Mouse (Mus musculus) MEL (cell line): ENCODE measurements around the gene Shf. TPM values are rescaled to one million over a fixed set of nuclear protein-coding genes. Genes with fewer than 3 reads are reported as not detected.

ENCODE experiments used
- DNase-seq: peaks from one replicate; pipeline ENCODE4 v3.0.0; 2011; ENCODE audit warnings: low read depth, low spot score
- H3K27ac ChIP-seq: 2 replicates; pipeline ENCODE4 v1.5.1; 2012; ENCODE audit warnings: low read depth, mild to moderate bottlenecking, control low read depth, low read length, moderate library complexity; ENCODE audit not compliant: control insufficient read depth
- H3K27me3 ChIP-seq, 2 experiments: fragments of 150-350 bp in 1 of 2; sonication (generic) in 1 of 2; 2 replicates each; pipeline ENCODE4 v1.6.1; 2012; ENCODE audit warnings: low read length in 2 of 2, mild to moderate bottlenecking in 2 of 2, improper control_type of control experiment in 1 of 2, moderate library complexity in 1 of 2; ENCODE audit not compliant: insufficient read depth in 2 of 2, control insufficient read depth in 1 of 2
- H3K36me3 ChIP-seq, 2 experiments: 2 replicates each; pipeline ENCODE4 v1.6.1; 2012 to 2014; ENCODE audit warnings: low read length in 2 of 2, improper control_type of control experiment in 1 of 2, inconsistent platforms in 1 of 2, mild to moderate bottlenecking in 1 of 2; ENCODE audit not compliant: insufficient read depth in 2 of 2, control insufficient read depth in 1 of 2
- H3K4me1 ChIP-seq, 2 experiments: fragments of 150-350 bp in 1 of 2; sonication (generic) in 1 of 2; 2 replicates each; pipeline ENCODE4 v1.6.1; 2012; ENCODE audit warnings: low read length in 2 of 2, improper control_type of control experiment in 1 of 2, mild to moderate bottlenecking in 1 of 2; ENCODE audit not compliant: insufficient read depth in 2 of 2, control insufficient read depth in 1 of 2
- H3K4me3 ChIP-seq, 2 experiments: fragments of 150-350 bp in 1 of 2; sonication (generic) in 1 of 2; 2 replicates each; pipeline ENCODE4 v1.5.1; 2012; ENCODE audit warnings: low read depth in 2 of 2, low read length in 2 of 2, mild to moderate bottlenecking in 2 of 2, moderate library complexity in 2 of 2, control low read depth in 1 of 2, improper control_type of control experiment in 1 of 2; ENCODE audit not compliant: control insufficient read depth in 1 of 2, insufficient read depth in 1 of 2
- H3K79me2 ChIP-seq: 2 replicates; pipeline ENCODE4 v1.6.1; 2012; ENCODE audit warnings: mild to moderate bottlenecking, low read length, moderate library complexity; ENCODE audit not compliant: control insufficient read depth, poor library complexity, insufficient read depth
- H3K9ac ChIP-seq: 2 replicates; pipeline ENCODE4 v1.6.1; 2012; ENCODE audit warnings: low read depth, mild to moderate bottlenecking, control low read depth, low read length, moderate library complexity; ENCODE audit not compliant: control insufficient read depth, poor library complexity, severe bottlenecking
- H3K9me3 ChIP-seq: fragments of 150-350 bp; sonication (generic); replicated peaks from 2 replicates; pipeline ENCODE4 v1.6.1; 2012; ENCODE audit warnings: mild to moderate bottlenecking, low read length, improper control_type of control experiment, moderate library complexity; ENCODE audit not compliant: insufficient read depth
- BHLHE40 ChIP-seq: IDR thresholded peaks from 2 replicates; pipeline ENCODE4 v1.6.1; 2012; ENCODE audit warnings: low read depth, mild to moderate bottlenecking, inconsistent platforms, low read length, improper control_type of control experiment, borderline replicate concordance
- CHD2 ChIP-seq: IDR thresholded peaks from 2 replicates; pipeline ENCODE4 v1.6.1; 2011; ENCODE audit warnings: low read length, improper control_type of control experiment
- CTCF ChIP-seq, 3 experiments: IDR thresholded peaks in 2 of 3; conservative IDR thresholded peaks in 1 of 3; 2 replicates each; pipeline ENCODE4 v1.5.1; 2011 to 2012; ENCODE audit warnings: low read length in 3 of 3, low read depth in 2 of 3, mild to moderate bottlenecking in 2 of 3, improper control_type of control experiment in 1 of 3, inconsistent platforms in 1 of 3, mixed read lengths in 1 of 3, moderate library complexity in 1 of 3; ENCODE audit not compliant: control insufficient read depth in 1 of 3, insufficient read depth in 1 of 3, poor library complexity in 1 of 3, severe bottlenecking in 1 of 3
- EP300 ChIP-seq, 2 experiments: IDR thresholded peaks; 2 replicates each; pipeline ENCODE4 v1.6.1; 2011; ENCODE audit warnings: improper control_type of control experiment in 2 of 2, low read length in 2 of 2, low read depth in 1 of 2, mild to moderate bottlenecking in 1 of 2
- ETS1 ChIP-seq: IDR thresholded peaks from 2 replicates; pipeline ENCODE4 v1.6.1; 2012; ENCODE audit warnings: low read depth, mild to moderate bottlenecking, inconsistent platforms, low read length, improper control_type of control experiment, moderate library complexity
- HCFC1 ChIP-seq: IDR thresholded peaks from 2 replicates; pipeline ENCODE4 v1.6.1; 2012; ENCODE audit warnings: low read depth, mild to moderate bottlenecking, inconsistent platforms, low read length, improper control_type of control experiment, moderate library complexity
- JUND ChIP-seq: IDR thresholded peaks from 2 replicates; pipeline ENCODE4 v1.6.1; 2011; ENCODE audit warnings: low read depth, mild to moderate bottlenecking, improper control_type of control experiment, low read length
- KAT2A ChIP-seq: conservative IDR thresholded peaks from 2 replicates; pipeline ENCODE4 v1.6.1; 2012; ENCODE audit warnings: low read depth, low read length, improper control_type of control experiment, inconsistent platforms
- MAFK ChIP-seq: IDR thresholded peaks from 2 replicates; pipeline ENCODE4 v1.6.1; 2011; ENCODE audit warnings: low read depth, mild to moderate bottlenecking, low read length, improper control_type of control experiment, borderline replicate concordance
- MAX ChIP-seq: IDR thresholded peaks from 2 replicates; pipeline ENCODE4 v1.6.1; 2011; ENCODE audit warnings: low read length, improper control_type of control experiment
- MAZ ChIP-seq: IDR thresholded peaks from 2 replicates; pipeline ENCODE4 v1.6.1; 2012; ENCODE audit warnings: low read depth, mild to moderate bottlenecking, inconsistent platforms, low read length, improper control_type of control experiment
- MEF2A ChIP-seq: IDR thresholded peaks from 2 replicates; pipeline ENCODE4 v1.6.1; 2014; ENCODE audit warnings: low read depth, mild to moderate bottlenecking, inconsistent platforms, low read length, improper control_type of control experiment; ENCODE audit not compliant: poor library complexity, insufficient replicate concordance, severe bottlenecking; ENCODE audit errors: extremely low read depth
- MYB ChIP-seq: IDR thresholded peaks from 2 replicates; pipeline ENCODE4 v1.6.1; 2011; ENCODE audit warnings: mild to moderate bottlenecking, low read depth, low read length, improper control_type of control experiment
- MYC ChIP-seq: IDR thresholded peaks from 2 replicates; pipeline ENCODE4 v1.6.1; 2011; ENCODE audit warnings: low read depth, mild to moderate bottlenecking, low read length, improper control_type of control experiment, moderate library complexity
- NELFE ChIP-seq: IDR thresholded peaks from 2 replicates; pipeline ENCODE4 v1.6.1; 2011; ENCODE audit warnings: low read depth, low read length, improper control_type of control experiment
- NRF1 ChIP-seq: IDR thresholded peaks from 2 replicates; pipeline ENCODE4 v1.6.1; 2014; ENCODE audit warnings: low read depth, mild to moderate bottlenecking, inconsistent platforms, low read length, improper control_type of control experiment, moderate library complexity; ENCODE audit not compliant: poor library complexity, insufficient read depth, severe bottlenecking
- POLR2A ChIP-seq, 2 experiments: IDR thresholded peaks; 2 replicates each; pipeline ENCODE4 v1.6.1; 2011 to 2012; ENCODE audit warnings: low read length in 2 of 2, mild to moderate bottlenecking in 2 of 2, control low read depth in 1 of 2, improper control_type of control experiment in 1 of 2, low read depth in 1 of 2, moderate library complexity in 1 of 2; ENCODE audit not compliant: control insufficient read depth in 1 of 2, insufficient read depth in 1 of 2, poor library complexity in 1 of 2
- POLR2AphosphoS5 ChIP-seq: IDR thresholded peaks from 2 replicates; pipeline ENCODE4 v1.6.1; 2012; ENCODE audit warnings: low read depth, borderline replicate concordance, mild to moderate bottlenecking, inconsistent platforms, low read length, moderate library complexity, mixed read lengths
- RAD21 ChIP-seq: IDR thresholded peaks from 2 replicates; pipeline ENCODE4 v1.6.1; 2011; ENCODE audit warnings: mild to moderate bottlenecking, low read depth, low read length, improper control_type of control experiment
- SMC3 ChIP-seq: IDR thresholded peaks from 2 replicates; pipeline ENCODE4 v1.6.1; 2011; ENCODE audit warnings: low read depth, low read length, improper control_type of control experiment
- TAL1 ChIP-seq: IDR thresholded peaks from 2 replicates; pipeline ENCODE4 v1.6.1; 2012; ENCODE audit warnings: mild to moderate bottlenecking, inconsistent platforms, low read length, moderate library complexity, mixed read lengths
- TBP ChIP-seq: IDR thresholded peaks from 2 replicates; pipeline ENCODE4 v1.8.0; 2011; ENCODE audit warnings: low read depth, low read length, improper control_type of control experiment
- UBTF ChIP-seq: IDR thresholded peaks from 2 replicates; pipeline ENCODE4 v1.6.1; 2012; ENCODE audit warnings: low read depth, mild to moderate bottlenecking, inconsistent platforms, low read length, improper control_type of control experiment, moderate library complexity, borderline replicate concordance; ENCODE audit not compliant: insufficient read depth
- USF1 ChIP-seq: IDR thresholded peaks from 2 replicates; pipeline ENCODE4 v1.6.1; 2014; ENCODE audit warnings: low read depth, mild to moderate bottlenecking, inconsistent platforms, low read length, improper control_type of control experiment, moderate library complexity
- USF2 ChIP-seq, 2 experiments: IDR thresholded peaks; 2 replicates each; pipeline ENCODE4 v1.6.1; 2011 to 2012; ENCODE audit warnings: improper control_type of control experiment in 2 of 2, low read length in 2 of 2, borderline replicate concordance in 1 of 2, inconsistent platforms in 1 of 2, low read depth in 1 of 2, mild to moderate bottlenecking in 1 of 2; ENCODE audit not compliant: insufficient read depth in 1 of 2
- ZC3H11A ChIP-seq: IDR thresholded peaks from 2 replicates; pipeline ENCODE4 v1.6.1; 2012; ENCODE audit warnings: low read depth, mild to moderate bottlenecking, inconsistent platforms, low read length, improper control_type of control experiment
- ZKSCAN1 ChIP-seq: IDR thresholded peaks from 2 replicates; pipeline ENCODE4 v1.6.1; 2012; ENCODE audit warnings: low read depth, mild to moderate bottlenecking, inconsistent platforms, low read length, improper control_type of control experiment, moderate library complexity
- ZMIZ1 ChIP-seq: IDR thresholded peaks from 2 replicates; pipeline ENCODE4 v1.6.1; 2012; ENCODE audit warnings: low read depth, mild to moderate bottlenecking, inconsistent platforms, low read length, improper control_type of control experiment, moderate library complexity
- ZNF384 ChIP-seq: IDR thresholded peaks from 2 replicates; pipeline ENCODE4 v1.6.1; 2012; ENCODE audit warnings: low read depth, mild to moderate bottlenecking, inconsistent platforms, low read length, improper control_type of control experiment
- polyA plus RNA-seq, 2 experiments: library from polyadenylated mRNA; stranded (reverse) in 1 of 2; unstranded in 1 of 2; fragments of >175 nt in 1 of 2; fragments of >200 nt in 1 of 2; gene quantifications; 2 replicates each; pipeline versions ENCODE4 v1.2.1 to v1.2.4; 2012; ENCODE audit warnings: low replicate concordance in 2 of 2, low read depth in 1 of 2; ENCODE audit not compliant: insufficient read length in 2 of 2, insufficient read depth in 1 of 2, missing spikeins in 1 of 2
- total RNA-seq: library from RNA; depleted of rRNA; stranded (reverse); fragments of 300-350 nt; gene quantifications from 2 replicates; pipeline ENCODE4 v1.2.3, GENCODE M21; 2012

Shf gene
- total and polyA plus RNA-seq, 3 experiments, result 4.3 to 9.7 TPM; not detected in 1

DNA sequence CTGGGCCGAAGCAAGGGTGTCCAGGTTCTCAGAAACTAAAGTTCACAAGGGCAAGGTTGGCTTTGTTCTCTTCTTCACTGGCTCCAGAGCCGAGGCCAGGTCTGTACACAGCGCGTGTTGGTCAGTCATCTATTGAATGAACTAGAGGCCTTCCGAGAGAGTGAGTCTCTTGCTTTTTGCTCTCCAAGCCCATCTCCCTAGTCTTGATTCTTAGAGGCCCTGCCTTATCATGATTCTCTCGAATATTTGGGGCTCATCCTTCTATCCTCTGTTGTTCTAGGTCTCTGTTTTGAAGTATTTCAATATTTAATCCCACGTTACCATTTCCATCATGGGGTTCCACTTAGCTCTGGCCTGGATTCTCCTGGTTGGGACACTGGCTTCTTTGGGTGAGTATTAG is 53.6 kb downstream of the Shf start, which contains the start of gene Duox1:
Duox1 (plus strand) TSS at position 301 of the 400 bp plus-strand sequence.
- Histone ChIP-seq H3K27ac (no peak within 1 kb of the TSS), H3K9ac (no peak within 1 kb of the TSS), H3K79me2 (no peaks in the 10 kb centered on the region), H3K27me3 (peaks cover 0 to 1% of the 10 kb centered on the region in 2 experiments; a peak in 1 of 4 replicates), H3K4me1 (0 out of 4 replicates have a peak, but pooled peaks cover 0 to 2% of the 10 kb centered on the region in 2 experiments), H3K36me3 (no peaks in the 10 kb centered on the region), H3K4me3 (no peak within 1 kb of the TSS), H3K9me3 (no peaks in the 10 kb centered on the region)
- DNase-seq, result no peak
- TF ChIP-seq KAT2A, result no peak
- TF ChIP-seq SMC3, result no peak
- TF ChIP-seq RAD21, result no peak
- no peak for TF ChIP-seq CTCF (IDR thresholded peaks at IDR 0.05 in 2 of 3, conservative IDR thresholded peaks at IDR 0.05 in 1 of 3; ENCODE audit: control insufficient read depth in 1 of 3, insufficient read depth in 1 of 3, low read depth in 2 of 3, low read length in 3 of 3, poor library complexity in 1 of 3, severe bottlenecking in 1 of 3)
- TF ChIP-seq NRF1, result no peak
- no peak for TF ChIP-seq CHD2
- no peak for TF ChIP-seq MAX
- no peak for TF ChIP-seq ETS1
- TF ChIP-seq JUND, result no peak
- no peak for TF ChIP-seq USF2 (IDR thresholded peaks at IDR 0.05; ENCODE audit: borderline replicate concordance in 1 of 2, insufficient read depth in 1 of 2, low read depth in 1 of 2, low read length in 2 of 2)
- no peak for TF ChIP-seq MAFK
- TF ChIP-seq TAL1, result no peak
- no peak for TF ChIP-seq MAZ
- no peak for TF ChIP-seq MYC

- H3K79me2 ChIP-seq, result no peaks in the 10 kb centered on the region
- H3K9me3 ChIP-seq, result no peaks in the 10 kb centered on the region; the same call in 1 of the 2 replicates
- H3K27ac ChIP-seq, result no peak within 1 kb of the TSS
- H3K4me3 ChIP-seq, result no peak within 1 kb of the TSS
- peaks cover 1 to 2% of the 10 kb centered on the region in 2 experiments; a peak in 1 of 4 replicates for H3K27me3 ChIP-seq
- H3K9ac ChIP-seq, result no peak within 1 kb of the TSS
- no peak for DNase-seq
- no peaks in the 10 kb centered on the region for H3K36me3 ChIP-seq
- 0 out of 4 replicates have a peak, but pooled peaks cover 0 to 2% of the 10 kb centered on the region in 2 experiments for H3K4me1 ChIP-seq
- TF ChIP-seq MAZ, result no peak
- TF ChIP-seq UBTF, result no peak
- TF ChIP-seq EP300 (IDR thresholded peaks at IDR 0.05; ENCODE audit: low read depth in 1 of 2, low read length in 2 of 2), result no peak
- TF ChIP-seq ZKSCAN1, result no peak
- no peak for TF ChIP-seq NELFE
- no peak for TF ChIP-seq POLR2AphosphoS5
- no peak for TF ChIP-seq USF1
- TF ChIP-seq BHLHE40, result no peak
- TF ChIP-seq KAT2A, result no peak
- TF ChIP-seq RAD21, result no peak
- no peak for TF ChIP-seq POLR2A (IDR thresholded peaks at IDR 0.05; ENCODE audit: control insufficient read depth in 1 of 2, insufficient read depth in 1 of 2, low read depth in 1 of 2, low read length in 2 of 2, poor library complexity in 1 of 2)
- no peak for TF ChIP-seq ZC3H11A
- no peak for TF ChIP-seq ZNF384
- no peak for TF ChIP-seq ZMIZ1
- no peak for TF ChIP-seq TBP
- TF ChIP-seq MYB, result no peak
- TF ChIP-seq MEF2A, result no peak
- no peak for TF ChIP-seq HCFC1
- no peak for TF ChIP-seq MYC
- no peak for TF ChIP-seq CTCF (IDR thresholded peaks at IDR 0.05 in 2 of 3, conservative IDR thresholded peaks at IDR 0.05 in 1 of 3; ENCODE audit: control insufficient read depth in 1 of 3, insufficient read depth in 1 of 3, low read depth in 2 of 3, low read length in 3 of 3, poor library complexity in 1 of 3, severe bottlenecking in 1 of 3)
These were observed 55.4 kb downstream of the Shf start, which contains the start of gene Duoxa1 for GRCm38 (mm10) chr2:122313536-122313935. Duoxa1 (minus strand) TSS chr2:122313730.
